Mouse (Mus musculus): ENCODE results near the gene Slc16a7. TPM values are rescaled to one million over a fixed set of nuclear protein-coding genes. Genes with fewer than 3 reads are reported as not detected.

The Slc16a7 gene
- total RNA-seq, 4 experiments from 2014 or later, result 1.0 to 3.2 (median 1.7) TPM

GRCm38 (mm10) chr10:125185387-125185786, 203.9 kb downstream of the Slc16a7 start:
- DNase-seq (ENCODE audit: low spot score in 2 of 2), result no peak

- no peak for DNase-seq (ENCODE audit: low spot score in 2 of 2)
Measured at GRCm38 (mm10) chr10:125184146-125184545, 205.1 kb downstream of the Slc16a7 start.

- DNase-seq (ENCODE audit: low spot score in 2 of 2), result no peak
Measured at GRCm38 (mm10) chr10:125182545-125182944, 206.7 kb downstream of the Slc16a7 start.

- DNase-seq (ENCODE audit: low spot score in 2 of 2), result no peak
Measured at GRCm38 (mm10) chr10:125177782-125178181, 211.5 kb downstream of the Slc16a7 start.

GRCm38 (mm10) chr10:125175013-125175650, 214.1 kb downstream of the Slc16a7 start:
- no peak for DNase-seq (ENCODE audit: low spot score in 2 of 2)

- DNase-seq (ENCODE audit: low spot score in 2 of 2), result no peak
Measured at GRCm38 (mm10) chr10:125171625-125172024, 217.6 kb downstream of the Slc16a7 start.

GRCm38 (mm10) chr10:125171154-125171553, 218.1 kb downstream of the Slc16a7 start:
- DNase-seq (ENCODE audit: low spot score in 2 of 2), result no peak

Data from gastrocnemius, adult 8-10 months (tissue).